Mouse (Mus musculus) ES-E14 (cell line): Measurements from ENCODE around the gene Ensa. TPM values are rescaled to one million over a fixed set of nuclear protein-coding genes. Genes with fewer than 3 reads are reported as not detected.
A peak's percentile ranks its signal among the peaks of the same experiment; 100 is the strongest.

Source experiments
- DNase-seq: peaks from one replicate; pipeline ENCODE4 v3.0.0-alpha.2; 2013; ENCODE audit warnings: low read depth, low spot score
- H3K27ac ChIP-seq: 2 replicates; pipeline ENCODE4 v1.5.1; 2012; ENCODE audit warnings: low read depth, mild to moderate bottlenecking, low read length, moderate library complexity, mixed read lengths; ENCODE audit not compliant: poor library complexity, insufficient read depth, severe bottlenecking
- H3K36me3 ChIP-seq: 2 replicates; pipeline ENCODE4 v1.6.1; 2012; ENCODE audit warnings: mild to moderate bottlenecking, low read length, moderate library complexity, mixed read lengths; ENCODE audit not compliant: control insufficient read depth, poor library complexity, insufficient read depth, severe bottlenecking
- H3K4me1 ChIP-seq, 2 experiments: fragments of 150-350 bp in 1 of 2; sonication (generic) in 1 of 2; 2 replicates each; pipeline ENCODE4 v1.6.1; 2012; ENCODE audit warnings: low read length in 2 of 2, mild to moderate bottlenecking in 1 of 2, mixed read lengths in 1 of 2; ENCODE audit not compliant: control insufficient read depth in 2 of 2, insufficient read depth in 2 of 2, poor library complexity in 1 of 2
- H3K4me3 ChIP-seq, 2 experiments: fragments of 150-350 bp in 1 of 2; sonication (generic) in 1 of 2; 2 replicates each; pipeline ENCODE4 v1.5.1; 2012; ENCODE audit warnings: low read length in 2 of 2, low read depth in 1 of 2, mild to moderate bottlenecking in 1 of 2, mixed read lengths in 1 of 2; ENCODE audit not compliant: insufficient read depth in 1 of 2, poor library complexity in 1 of 2, severe bottlenecking in 1 of 2
- H3K9ac ChIP-seq: 2 replicates; pipeline ENCODE4 v1.6.1; 2012; ENCODE audit warnings: low read depth, mild to moderate bottlenecking, low read length, mixed read lengths; ENCODE audit not compliant: poor library complexity, insufficient read depth, severe bottlenecking
- H3K9me3 ChIP-seq: fragments of 150-350 bp; sonication (generic); 2 replicates; pipeline ENCODE4 v1.6.1; 2012; ENCODE audit warnings: low read depth, mild to moderate bottlenecking, low read length; ENCODE audit not compliant: control insufficient read depth, insufficient read depth
- CHD2 ChIP-seq: IDR thresholded peaks from 2 replicates; pipeline ENCODE4 v1.6.1; 2014; ENCODE audit warnings: mild to moderate bottlenecking, low read depth, low read length, inconsistent platforms
- HCFC1 ChIP-seq: IDR thresholded peaks from 2 replicates; pipeline ENCODE4 v1.6.1; 2012; ENCODE audit warnings: low read length, inconsistent platforms, borderline replicate concordance; ENCODE audit not compliant: insufficient read depth
- MAFK ChIP-seq: IDR thresholded peaks from 2 replicates; pipeline ENCODE4 v1.6.1; 2014; ENCODE audit warnings: mild to moderate bottlenecking, low read depth, low read length, inconsistent platforms; ENCODE audit not compliant: insufficient read depth
- ZC3H11A ChIP-seq: IDR thresholded peaks from 2 replicates; pipeline ENCODE4 v1.6.1; 2012; ENCODE audit warnings: low read depth, mild to moderate bottlenecking, inconsistent platforms, low read length, borderline replicate concordance
- ZNF384 ChIP-seq: IDR thresholded peaks from 2 replicates; pipeline ENCODE4 v1.6.1; 2012; ENCODE audit warnings: low read depth, low read length, inconsistent platforms
- in situ Hi-C, 2 experiments: fragments of 600-800 bp; cut with MboI; formaldehyde crosslinking; loops; one replicate each; pipeline ENCODE4 v1.15.1; 2025; ENCODE audit warnings: low sequenced_read_pairs in 2 of 2, inconsistent platforms in 1 of 2; ENCODE audit not compliant: unreplicated experiment in 2 of 2
- total RNA-seq: library from RNA; depleted of rRNA; stranded (reverse); fragments of 300-350 nt; gene quantifications from 2 replicates; pipeline ENCODE4 v1.2.3, GENCODE M21; 2012

Gene Ensa
- total RNA-seq, 1 experiment, result 56.8 TPM

- DNase-seq, result no peak
- H3K9me3 ChIP-seq, result no peaks in the 10 kb centered on the region
- peaks cover 8 to 9% of the 10 kb centered on the region in 2 experiments; a peak in 3 of 4 replicates for H3K4me1 ChIP-seq
- H3K36me3 ChIP-seq, result peaks cover 40% of the 10 kb centered on the region
- TF ChIP-seq ZNF384, result no peak
- no peak for TF ChIP-seq MAFK
- no peak for TF ChIP-seq HCFC1
- in situ Hi-C loops, result no loop called here
- H3K4me3 ChIP-seq, result no peak overlapping the region
- no peak overlapping the region; the same call in 1 of the 2 replicates for H3K9ac ChIP-seq
- H3K27ac ChIP-seq, result no peak overlapping the region
Measured at GRCm38 (mm10) chr3:95629755-95630154, 5.0 kb downstream of the Ensa start.

GRCm38 (mm10) chr3:95630856-95631255 lies 6.1 kb downstream of the Ensa start:
- Histone ChIP-seq H3K9me3 (no peaks in the 10 kb centered on the region), H3K36me3 (peaks cover 42% of the 10 kb centered on the region), H3K4me1 (peaks cover 14 to 18% of the 10 kb centered on the region in 2 experiments), H3K4me3 (no peak overlapping the region), H3K9ac (no peak overlapping the region), H3K27ac (no peak overlapping the region)
- no peak for DNase-seq
- in situ Hi-C loops, result no loop called here
- TF ChIP-seq MAFK (no peak), ZNF384 (no peak), CHD2 (no peak), HCFC1 (no peak), ZC3H11A (no peak)

- in situ Hi-C loops, result no loop called here
- H3K9me3 ChIP-seq, result no peaks in the 10 kb centered on the region
- no peak for DNase-seq
- H3K4me1 ChIP-seq, result peaks cover 11 to 16% of the 10 kb centered on the region in 2 experiments
- no peak overlapping the region for H3K4me3 ChIP-seq
- no peak overlapping the region for H3K27ac ChIP-seq
- TF ChIP-seq MAFK, result no peak
- no peak for TF ChIP-seq ZNF384
- no peak for TF ChIP-seq CHD2
- TF ChIP-seq HCFC1, result no peak
- no peak for TF ChIP-seq ZC3H11A
- H3K36me3 ChIP-seq, result peaks cover 42% of the 10 kb centered on the region
- H3K9ac ChIP-seq, result no peak overlapping the region
Measured at GRCm38 (mm10) chr3:95631304-95631703, 6.5 kb downstream of the Ensa start.

GRCm38 (mm10) chr3:95632648-95633588 lies 8.1 kb downstream of the Ensa start:
- Histone ChIP-seq H3K9me3 (no peaks in the 10 kb centered on the region), H3K4me3 (no peak overlapping the region), H3K27ac (no peak overlapping the region; the same call in 1 of the 2 replicates), H3K9ac (no peak overlapping the region), H3K36me3 (peaks cover 36% of the 10 kb centered on the region), H3K4me1 (peaks cover 11 to 23% of the 10 kb centered on the region in 2 experiments)
- in situ Hi-C loops, result no loop called here
- DNase-seq, result no peak
- TF ChIP-seq CHD2 (no peak), ZC3H11A (peak; percentile 18; the same call in 1 of the 2 replicates)
